Mouse (Mus musculus): ENCODE measurements at regions not wholly inside any gene's neighbourhood (a gene's known extent, or its start where the extent isn't known, plus 50 kb on each side); places are given as distances from the start of the nearest gene placed in this dataset.

- DNase-seq (ENCODE audit: low spot score) = no peak
These were observed 156.5 kb downstream of the Rplp1 start for GRCm38 (mm10) chr9:61757806-61758205.

- no peak for DNase-seq (ENCODE audit: low spot score)
These were observed 157.5 kb downstream of the Rplp1 start for GRCm38 (mm10) chr9:61756801-61757342.

DNA sequence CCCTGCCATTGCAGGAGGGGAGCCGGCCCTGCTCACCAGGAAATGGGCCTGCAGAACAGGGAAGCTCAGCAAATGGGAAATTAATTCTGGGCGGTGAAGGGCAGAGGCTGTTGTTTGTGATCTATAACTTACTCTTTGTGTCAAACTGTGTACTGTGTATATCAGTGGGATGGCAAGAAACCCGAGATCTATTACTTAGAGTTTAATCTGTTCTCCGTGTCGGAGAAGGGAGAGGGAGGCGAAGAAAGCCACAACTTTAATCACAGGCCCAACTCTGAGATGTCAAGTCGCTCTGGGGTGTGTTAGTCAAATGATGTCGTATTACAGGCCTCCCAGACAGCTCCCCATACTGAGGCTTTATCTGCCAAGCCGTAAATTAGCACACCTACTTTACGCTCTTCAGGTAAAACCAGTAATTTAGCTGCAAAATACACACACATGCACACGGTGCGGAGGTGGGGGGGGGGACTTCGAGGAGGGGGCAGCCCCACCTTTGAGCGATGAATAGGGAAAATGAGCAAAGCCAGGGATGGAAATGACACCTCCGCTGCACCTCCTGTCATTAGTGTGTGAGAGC is 158.0 kb downstream of the Rplp1 start:
- DNase-seq (ENCODE audit: low spot score) = no peak

DNA sequence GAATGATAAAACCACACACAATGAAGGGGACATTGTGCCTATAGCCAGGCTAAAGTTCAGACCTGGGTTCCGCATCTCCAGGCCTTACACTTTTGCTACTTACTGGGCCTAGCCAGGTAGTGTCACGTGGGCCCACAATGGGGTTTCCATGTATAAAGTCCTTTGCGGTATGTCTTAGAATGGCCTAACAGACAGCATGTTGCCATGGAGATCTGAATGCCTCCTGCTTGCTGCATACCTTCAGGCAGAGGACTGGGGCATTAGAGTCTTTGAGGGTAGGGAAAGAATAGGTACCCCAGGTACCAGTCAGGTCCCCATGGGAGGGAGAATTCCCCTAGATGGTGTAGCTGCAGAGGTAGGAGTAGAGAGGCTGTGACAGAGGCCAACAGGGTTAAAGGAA is 159.0 kb downstream of the Rplp1 start:
- no peak for DNase-seq (ENCODE audit: low spot score)

GRCm38 (mm10) chr9:61753795-61754194 is 160.5 kb downstream of the Rplp1 start:
- no peak for DNase-seq (ENCODE audit: low spot score)

DNA sequence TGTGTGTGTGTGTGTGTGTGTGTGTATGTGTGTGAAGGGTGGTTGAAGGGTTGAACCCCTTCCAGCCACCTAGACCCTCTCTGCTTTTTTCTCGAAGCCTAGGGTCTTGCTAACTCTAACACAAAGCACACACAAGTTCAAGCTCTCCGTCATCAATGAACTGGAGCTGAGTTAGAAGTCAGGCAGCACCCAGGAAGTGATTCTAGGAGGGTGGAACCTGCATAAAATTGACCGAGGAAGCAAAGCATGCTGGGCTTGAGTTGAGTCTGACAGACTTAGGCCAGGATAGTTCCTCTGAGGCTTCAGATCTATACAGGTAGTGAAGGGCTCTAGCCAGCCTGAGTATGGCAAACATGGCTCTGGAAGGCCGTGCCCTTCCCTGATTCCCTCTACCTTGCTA is 165.1 kb downstream of the Rplp1 start:
- DNase-seq (ENCODE audit: low spot score) = no peak

- no peak for DNase-seq (ENCODE audit: low spot score)
These were observed 165.9 kb downstream of the Rplp1 start for GRCm38 (mm10) chr9:61748416-61748815.

DNA sequence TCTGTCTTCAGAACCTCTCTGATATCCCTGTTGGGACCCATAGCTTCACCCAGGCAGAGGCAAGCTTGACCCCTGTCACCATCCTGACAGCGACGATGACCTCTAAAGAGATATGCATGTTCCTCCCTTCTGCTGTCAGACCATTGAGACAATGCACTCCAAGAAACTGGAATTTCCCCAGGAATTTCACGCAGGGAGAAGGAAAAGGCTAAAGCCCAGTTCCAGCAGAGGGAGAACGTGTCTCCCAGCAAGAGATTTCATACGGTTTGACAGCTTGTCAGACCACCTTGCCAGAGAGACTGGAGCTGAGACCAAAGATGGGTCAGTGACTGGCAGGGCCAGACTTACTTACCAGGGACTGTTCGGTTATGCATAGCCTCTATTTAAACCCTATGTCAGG is 167.9 kb downstream of the Rplp1 start:
- no peak for DNase-seq (ENCODE audit: low spot score)

DNA sequence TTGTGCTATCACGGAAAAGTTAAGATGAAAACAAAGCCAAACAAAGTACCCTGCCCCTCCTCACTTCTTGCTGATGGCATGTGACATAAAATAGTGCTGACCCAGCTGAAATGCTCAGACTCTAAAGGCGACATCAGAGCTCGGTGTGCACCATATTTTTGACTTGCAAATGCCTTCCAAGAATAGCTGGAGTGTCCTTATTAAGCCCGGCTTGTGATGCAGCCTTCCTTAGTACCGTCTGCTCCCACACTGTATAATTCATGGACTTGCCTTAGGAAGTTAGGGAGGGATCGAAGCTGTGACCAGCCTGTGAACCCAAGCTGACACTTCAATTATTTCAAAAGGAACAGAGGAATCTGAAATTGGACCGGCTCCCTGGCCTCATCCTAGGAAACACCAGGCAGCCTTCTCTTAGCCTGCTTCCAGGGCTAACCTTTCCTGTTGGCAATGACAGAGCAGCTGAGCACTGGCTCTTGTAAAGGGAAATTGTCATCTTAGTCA is 169.0 kb downstream of the Rplp1 start:
- no peak for DNase-seq (ENCODE audit: low spot score)

DNA sequence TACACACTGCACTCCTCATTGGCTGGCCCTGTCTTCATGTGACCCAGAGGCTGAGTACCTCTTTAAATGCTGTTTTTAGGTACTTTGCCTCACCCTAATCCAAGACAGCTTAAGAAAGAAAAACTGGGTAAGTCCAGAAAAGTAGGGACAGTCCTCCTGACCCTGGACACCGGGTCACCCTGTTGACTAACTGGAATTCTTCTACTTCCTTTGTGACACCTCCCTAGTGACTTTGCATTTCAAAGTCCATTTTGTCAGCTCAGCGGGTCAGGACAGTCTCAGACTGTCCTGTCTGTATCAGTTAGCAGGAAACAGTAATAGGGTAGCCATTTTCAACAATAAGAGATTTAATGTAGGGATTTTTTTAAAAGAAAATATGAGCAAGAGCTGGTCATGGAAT is 180.8 kb downstream of the Rplp1 start:
- no peak for DNase-seq (ENCODE audit: low spot score)

- no peak for DNase-seq (ENCODE audit: low spot score)
These were observed 181.6 kb downstream of the Rplp1 start for GRCm38 (mm10) chr9:61732747-61733146.

DNA sequence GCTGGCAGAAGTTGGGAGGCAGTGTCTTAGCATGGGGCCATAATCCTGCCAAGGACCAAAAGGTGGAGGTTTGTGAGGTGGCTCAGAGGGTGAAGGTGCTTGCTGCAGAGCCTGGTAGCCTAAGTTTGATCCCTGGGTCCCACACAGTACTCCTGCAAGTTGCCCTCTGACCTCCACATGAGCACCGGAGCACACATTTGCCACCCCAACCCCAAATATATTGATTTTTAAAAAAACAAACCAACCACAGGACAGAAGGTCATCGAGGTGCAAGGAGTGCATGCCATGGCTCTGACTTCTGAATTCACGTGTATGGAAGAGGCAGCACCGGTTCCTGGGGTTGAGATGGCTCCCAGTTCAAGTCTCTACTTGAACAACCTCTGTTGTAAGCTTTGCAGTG is 186.2 kb downstream of the Rplp1 start:
- no peak for DNase-seq (ENCODE audit: low spot score)

GRCm38 (mm10) chr9:61727651-61728050 is 186.7 kb downstream of the Rplp1 start:
- DNase-seq (ENCODE audit: low spot score) = no peak

DNA sequence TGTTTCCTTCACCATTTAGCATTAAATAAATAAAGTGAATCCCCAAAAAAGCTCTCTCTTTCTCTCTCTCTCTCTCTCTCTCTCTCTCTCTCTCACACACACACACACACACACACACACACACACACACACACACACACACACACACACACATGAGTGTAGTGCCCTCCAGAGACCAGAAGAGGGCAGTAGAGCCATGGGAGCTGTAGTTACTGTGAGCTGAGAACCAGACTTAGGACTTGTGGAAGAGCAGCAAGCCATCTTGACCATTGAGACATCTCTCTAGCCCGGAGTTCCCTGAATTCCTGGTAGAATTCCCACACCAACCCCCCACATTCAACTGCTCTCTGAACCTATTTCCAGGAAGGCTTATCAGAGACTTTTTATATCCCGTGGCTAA is 190.3 kb downstream of the Rplp1 start:
- no peak for DNase-seq (ENCODE audit: low spot score)

DNA sequence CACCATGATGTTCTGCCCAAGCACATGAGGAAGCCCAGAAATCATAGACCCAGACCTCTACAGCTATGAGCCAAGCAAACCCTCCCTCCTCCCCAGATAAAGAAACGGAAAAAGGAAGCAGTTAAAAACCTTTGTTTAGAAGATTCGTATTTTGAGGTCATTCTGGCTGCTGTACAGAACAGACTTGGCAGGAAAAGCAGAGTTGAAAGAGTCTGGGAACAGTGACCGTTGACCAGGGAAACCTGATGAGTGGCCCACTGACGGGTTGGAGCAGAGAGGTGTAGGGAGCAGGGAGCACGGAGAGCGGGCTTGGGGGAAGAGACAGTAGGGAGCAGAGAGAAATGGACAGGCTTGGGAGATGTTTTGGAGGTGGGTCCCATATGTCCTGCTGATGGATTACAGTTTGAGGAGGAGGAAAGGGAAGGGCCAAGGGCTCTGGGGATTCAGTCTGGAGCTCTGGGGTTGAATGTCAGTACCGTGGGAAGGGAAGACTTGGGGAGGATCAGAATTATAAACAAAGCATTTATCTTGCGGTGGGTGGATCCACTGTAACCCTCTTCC is 191.2 kb downstream of the Rplp1 start:
- DNase-seq (ENCODE audit: low spot score) = no peak

- no peak for DNase-seq (ENCODE audit: low spot score)
These were observed 192.5 kb downstream of the Rplp1 start for GRCm38 (mm10) chr9:61721851-61722250.

GRCm38 (mm10) chr9:61721071-61721470 is 193.3 kb downstream of the Rplp1 start:
- DNase-seq (ENCODE audit: low spot score) = no peak

GRCm38 (mm10) chr9:61720206-61720605 is 194.1 kb downstream of the Rplp1 start:
- DNase-seq (ENCODE audit: low spot score) = no peak

GRCm38 (mm10) chr9:61716751-61717150 is 197.6 kb downstream of the Rplp1 start:
- DNase-seq (ENCODE audit: low spot score) = no peak

- DNase-seq (ENCODE audit: low spot score) = no peak
These were observed 199.9 kb downstream of the Rplp1 start for GRCm38 (mm10) chr9:61714331-61715035.

DNA sequence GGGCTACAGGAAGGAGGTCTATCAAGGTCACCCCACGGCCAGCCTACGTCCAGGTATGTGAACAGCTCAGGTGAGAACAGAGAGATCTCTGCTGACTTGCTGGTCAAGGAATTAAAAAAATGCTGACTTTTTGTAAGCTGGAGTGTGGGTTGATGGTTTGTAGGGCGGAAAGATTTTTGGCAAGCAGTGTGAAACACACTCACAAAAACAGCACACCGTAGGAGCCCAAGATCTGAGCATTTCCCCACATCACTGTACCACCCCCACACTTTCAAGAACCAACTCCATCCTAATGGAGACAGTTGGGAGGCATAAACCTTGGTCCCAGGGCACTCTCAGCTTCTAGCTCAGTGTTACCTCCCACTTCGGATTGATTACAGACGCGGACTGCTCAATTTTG is 200.5 kb downstream of the Rplp1 start:
- no peak for DNase-seq (ENCODE audit: low spot score)

DNA sequence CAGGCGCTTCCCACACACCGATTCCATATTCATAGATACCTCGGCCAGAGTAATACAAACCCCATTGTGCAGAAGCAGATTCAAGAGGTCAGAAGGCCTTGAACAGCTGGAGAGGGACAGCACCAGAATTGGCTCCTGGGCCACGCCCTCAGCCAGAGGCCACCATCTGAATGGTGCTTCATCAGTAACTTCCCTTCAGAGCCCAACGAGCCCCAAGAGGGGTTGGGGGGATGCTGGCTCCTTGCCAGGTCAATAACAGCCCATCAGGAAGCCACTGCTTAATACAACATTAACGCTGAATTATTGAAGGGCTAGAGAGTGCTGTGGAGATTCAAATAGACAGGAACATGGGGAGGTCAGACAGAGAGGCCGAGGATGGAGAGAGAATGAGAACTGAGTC is 203.0 kb downstream of the Rplp1 start:
- no peak for DNase-seq (ENCODE audit: low spot score)

DNA sequence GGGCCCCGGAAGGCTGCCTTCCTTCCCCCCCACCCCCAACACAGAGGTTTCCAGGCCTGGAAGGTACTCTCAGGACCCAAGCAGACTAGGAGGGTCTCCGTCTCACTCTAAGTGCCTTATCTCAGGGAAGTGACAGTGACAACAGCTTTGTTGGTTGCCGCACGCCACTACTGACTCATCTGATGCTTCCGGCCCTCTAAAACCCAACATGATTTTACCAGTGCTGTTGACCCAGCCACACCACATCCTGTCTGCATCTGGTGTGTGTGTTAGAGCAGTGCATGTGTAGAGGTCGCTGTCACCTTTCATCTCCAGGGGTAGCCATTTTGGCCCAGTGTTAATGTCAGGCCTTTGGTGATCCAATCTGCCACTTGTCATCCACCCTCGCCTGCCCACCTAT is 206.5 kb downstream of the Rplp1 start:
- DNase-seq (ENCODE audit: low spot score) = no peak
